Mouse (Mus musculus) urinary bladder, postnatal 14 days (tissue): ENCODE data around the gene Gosr2.
A peak's percentile ranks its signal among the peaks of the same experiment; 100 is the strongest.

ENCODE experiments used
- DNase-seq: peaks from one replicate; pipeline ENCODE4 v3.0.0; 2021; ENCODE audit warnings: low spot score

The Gosr2 gene

DNA sequence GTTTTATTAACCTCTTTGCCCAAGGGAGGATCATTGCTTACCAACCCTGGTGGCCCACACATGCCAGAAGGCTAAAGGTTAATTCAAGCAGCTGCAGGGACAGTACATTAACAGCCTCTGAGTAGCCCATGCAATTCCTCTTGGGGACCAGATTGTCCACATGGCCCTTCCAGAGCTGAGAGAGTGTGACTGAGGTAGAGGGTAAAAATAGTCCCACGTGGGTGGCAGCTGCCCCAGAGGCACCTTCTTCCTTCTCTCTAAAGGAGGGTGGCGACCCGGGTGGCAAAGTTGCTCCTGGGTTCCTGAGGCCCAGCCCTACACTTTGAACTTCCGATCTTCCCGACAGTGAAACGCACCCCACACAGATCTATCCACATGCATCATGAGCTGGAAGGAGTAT lies 51.4 kb downstream of the Gosr2 start:
- no peak for DNase-seq

DNA sequence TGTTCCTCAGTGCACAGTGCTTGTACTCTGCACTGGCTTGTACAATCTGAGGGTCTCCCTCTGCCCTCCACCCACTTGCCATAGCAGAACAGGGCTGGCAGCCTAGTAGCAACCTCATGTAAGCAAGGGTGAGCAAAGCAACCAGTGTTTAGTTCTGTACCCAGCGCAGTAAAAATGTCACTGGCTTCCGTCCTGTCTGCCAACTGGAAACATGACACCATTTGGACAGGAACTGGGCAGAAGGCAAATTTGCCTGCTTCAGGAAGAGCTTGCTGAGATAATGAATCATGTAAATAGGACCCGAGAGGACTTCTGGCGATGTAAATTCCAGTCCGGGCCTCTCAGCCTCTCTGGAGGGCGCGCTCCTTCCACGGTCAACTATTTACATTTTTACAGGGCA lies 52.0 kb downstream of the Gosr2 start:
- DNase-seq: no peak

DNA sequence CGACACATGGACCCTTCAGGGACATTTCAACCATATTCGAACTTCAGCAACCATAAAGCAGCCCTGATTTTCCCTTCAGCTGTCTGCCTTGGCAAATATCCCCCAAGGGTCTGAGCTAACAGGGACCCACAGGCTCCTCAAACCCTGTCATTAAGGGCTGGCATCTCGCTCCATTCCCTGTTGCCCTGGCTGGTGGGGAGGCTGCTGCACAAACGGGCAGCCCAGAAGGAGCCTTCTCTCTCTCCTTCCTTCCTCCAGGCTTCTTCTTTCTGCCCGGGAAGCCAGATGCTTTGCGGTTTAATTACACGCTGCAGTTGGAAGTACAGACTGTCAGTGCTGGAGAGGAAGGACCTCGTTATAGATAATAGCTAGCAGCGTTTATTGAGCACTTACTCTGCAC lies 54.5 kb downstream of the Gosr2 start:
- no peak for DNase-seq

DNA sequence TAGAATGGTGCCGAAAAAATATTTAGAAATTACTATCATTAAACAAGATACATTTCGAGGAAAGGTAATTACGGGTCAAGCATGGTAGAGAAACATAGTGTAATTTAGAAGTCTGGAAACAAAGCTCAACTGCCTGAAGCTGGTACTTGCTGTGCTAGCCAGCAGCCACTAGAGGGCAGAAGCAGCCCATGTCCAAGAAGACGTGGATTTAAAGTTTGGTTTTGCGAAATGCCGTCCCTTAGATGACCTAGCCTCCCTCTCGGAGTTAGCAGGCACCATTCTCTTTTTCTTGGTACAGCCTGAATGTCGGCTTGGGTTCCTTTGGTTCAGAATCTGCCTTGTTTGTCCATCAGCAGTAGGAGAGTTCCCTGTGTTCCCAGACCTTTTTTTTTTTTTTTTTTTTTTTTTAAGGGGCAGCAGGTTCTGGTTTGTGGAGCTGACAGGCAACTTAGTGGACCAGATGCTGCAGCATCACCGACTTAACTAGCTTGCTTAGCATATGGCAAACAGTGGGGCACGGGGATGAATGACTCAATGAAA lies 58.2 kb downstream of the Gosr2 start:
- peak; percentile 50 for DNase-seq

DNA sequence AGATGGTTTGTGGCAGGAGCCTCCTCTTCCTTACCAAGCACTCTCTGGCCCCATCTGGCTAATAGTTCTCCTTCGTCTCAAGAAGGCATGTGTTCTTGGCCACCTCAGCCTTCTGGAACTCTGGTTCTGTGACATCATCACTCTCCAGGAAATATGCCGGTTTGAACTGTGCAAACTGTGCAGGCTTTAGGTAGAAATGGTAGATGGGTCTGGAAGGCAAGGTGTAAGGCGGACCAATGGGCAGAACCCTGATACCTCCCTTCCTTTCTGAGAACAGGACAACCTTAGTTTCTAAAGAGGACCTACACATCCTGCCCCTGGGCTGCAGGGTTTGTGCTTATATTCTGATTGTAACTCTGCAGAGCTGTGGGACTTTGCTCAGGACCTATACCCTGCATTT lies 58.9 kb downstream of the Gosr2 start, which contains the start of gene Lyzl6:
Gene Lyzl6 (minus strand): TSS at position 101 of the 400 bp plus-strand sequence.
- no peak for DNase-seq

DNA sequence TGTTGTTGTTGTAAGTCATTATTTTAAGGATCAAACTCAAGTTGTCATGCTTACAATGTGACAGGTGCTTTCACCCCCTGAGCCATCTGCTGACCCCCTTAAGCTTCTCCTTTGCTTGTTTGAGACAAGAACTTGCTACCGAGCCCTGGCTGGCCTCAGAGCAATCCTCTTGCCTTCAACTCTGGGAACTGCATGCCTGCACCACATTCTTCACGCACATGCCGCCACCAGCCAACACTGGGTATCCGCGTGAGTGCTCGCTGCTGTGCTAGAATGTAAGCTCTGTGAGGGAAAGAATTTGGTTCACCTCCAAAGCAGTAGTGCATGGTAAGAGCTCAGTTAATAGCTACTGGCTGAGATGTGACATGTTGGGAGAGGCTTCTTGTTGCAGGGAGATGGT lies 61.4 kb downstream of the Gosr2 start:
- no peak for DNase-seq

GRCm38 (mm10) chr11:103635481-103635880 lies 62.2 kb downstream of the Gosr2 start:
- no peak for DNase-seq

GRCm38 (mm10) chr11:103634806-103635205 lies 62.9 kb downstream of the Gosr2 start:
- no peak for DNase-seq

DNA sequence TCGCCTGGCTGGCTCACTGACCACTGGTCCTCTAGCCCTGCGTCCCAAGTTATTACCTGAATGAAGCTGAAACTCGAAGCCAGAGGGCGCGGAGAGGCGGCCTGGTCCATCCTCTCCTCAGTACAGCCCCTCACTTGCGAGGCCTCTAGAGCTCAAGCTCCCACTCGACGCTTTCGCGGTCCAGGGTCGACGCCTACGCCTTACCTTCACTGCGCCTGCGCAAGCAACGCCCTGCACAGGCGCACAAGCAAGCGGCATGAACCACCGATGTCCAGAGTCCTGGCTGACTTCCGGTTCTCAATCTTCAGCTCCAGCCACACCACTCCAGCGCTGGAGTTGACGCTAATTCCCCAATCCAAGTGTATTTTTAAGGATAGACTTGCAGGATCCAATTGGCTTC lies 70.2 kb downstream of the Gosr2 start:
- DNase-seq: no peak
